Mouse (Mus musculus): ENCODE data around the gene Bicra. TPM values are rescaled to one million over a fixed set of nuclear protein-coding genes. Genes with fewer than 3 reads are reported as not detected.

Gene Bicra
- 2.6 and 3.5 TPM in 2 replicates for polyA plus RNA-seq (2015; fragmentation: Nextera tagmentation; extraction: Ambion mirVana)

GRCm38 (mm10) chr7:16047338-16048146 lies at the start of gene Bicra:
Gene Bicra (minus strand): TSS chr7:16047921.

GRCm38 (mm10) chr7:16061219-16062098 lies 13.7 kb upstream of the Bicra start, which contains the start of gene Zfp541:
Gene Zfp541 (plus strand): TSS chr7:16061814.

DNA sequence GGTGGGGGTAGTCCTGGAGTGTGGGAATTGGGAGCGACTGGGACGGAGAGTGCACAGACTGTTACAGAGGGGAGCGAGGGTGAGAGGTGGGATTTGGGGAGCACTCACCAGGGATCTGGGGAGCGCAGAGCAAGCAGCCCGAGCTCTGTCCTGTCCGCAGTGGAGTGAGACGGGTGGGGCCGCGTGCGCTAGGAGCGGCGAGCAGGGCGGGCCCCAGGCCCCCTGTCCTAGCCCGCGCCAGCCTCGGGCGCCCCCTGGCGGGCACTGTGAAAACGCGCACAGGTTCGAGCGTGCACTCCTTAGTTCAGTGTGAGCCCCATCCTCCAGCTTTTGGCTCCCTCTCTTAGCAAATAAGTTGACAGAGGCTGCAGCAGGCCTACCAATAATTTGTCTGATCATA lies 80.4 kb downstream of the Bicra start, which contains the start of gene Ehd2:
Gene Ehd2 (minus strand): TSS at position 256 of the 400 bp plus-strand sequence.

GRCm38 (mm10) chr7:15945721-15946536 lies 101.8 kb downstream of the Bicra start, which contains the start of gene Nop53:
Gene Nop53 (minus strand): TSS chr7:15946074.

DNA sequence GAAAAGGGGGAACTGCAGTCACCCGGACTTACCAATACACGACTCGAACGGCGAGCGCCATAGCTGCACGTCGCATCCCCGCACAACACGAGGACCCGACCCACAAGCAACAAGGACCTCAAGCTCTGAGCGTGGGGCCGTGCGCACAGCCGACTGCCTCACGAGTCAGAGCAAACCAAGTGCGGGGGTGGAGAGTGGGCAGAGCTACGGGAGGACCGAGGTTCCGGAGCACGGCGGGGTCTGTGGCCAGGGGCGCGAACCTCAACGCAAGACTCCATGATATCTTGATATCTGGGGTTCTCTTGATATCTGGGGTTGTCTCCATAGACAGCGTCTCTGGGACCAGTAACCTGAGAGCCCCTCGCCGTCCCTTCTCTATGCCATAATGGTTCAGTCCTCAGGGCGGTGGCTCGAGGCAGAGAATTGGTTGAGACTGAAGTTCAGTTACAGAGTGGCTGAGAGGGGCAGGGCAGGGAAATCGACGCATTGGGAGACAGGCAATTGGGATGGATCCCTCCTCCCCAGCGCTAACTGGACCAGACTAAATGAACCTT lies 125.4 kb downstream of the Bicra start, which contains the start of gene Selenow:
Gene Selenow (minus strand): TSS at position 183 of the 554 bp plus-strand sequence.

Other genes with a start within 250 kb of the Bicra start
- not detected in 2 replicates for gene Obox6, start 208.2 kb downstream of the Bicra start, polyA plus RNA-seq (2015; fragmentation: Nextera tagmentation; extraction: Ambion mirVana)
- gene Crx, start 168.0 kb downstream of the Bicra start, polyA plus RNA-seq (2015; fragmentation: Nextera tagmentation; extraction: Ambion mirVana): not detected in 2 replicates
- not detected in 2 replicates for gene Crxos, start 165.3 kb downstream of the Bicra start, polyA plus RNA-seq (2015; fragmentation: Nextera tagmentation; extraction: Ambion mirVana)
- 473 and 484 TPM in 2 replicates for gene Selenow, start 125.5 kb downstream of the Bicra start, polyA plus RNA-seq (2015; fragmentation: Nextera tagmentation; extraction: Ambion mirVana)
- gene Nop53, start 101.8 kb downstream of the Bicra start, polyA plus RNA-seq (2015; fragmentation: Nextera tagmentation; extraction: Ambion mirVana): 162 TPM in 2 replicates
- 10.6 and 11.5 TPM in 2 replicates for gene Ehd2, start 80.4 kb downstream of the Bicra start, polyA plus RNA-seq (2015; fragmentation: Nextera tagmentation; extraction: Ambion mirVana)
- not detected in 2 replicates for gene Zfp541, start 13.9 kb upstream of the Bicra start, polyA plus RNA-seq (2015; fragmentation: Nextera tagmentation; extraction: Ambion mirVana)
- 158 and 168 TPM in 2 replicates for gene Napa, start 50.5 kb upstream of the Bicra start, polyA plus RNA-seq (2015; fragmentation: Nextera tagmentation; extraction: Ambion mirVana)
- gene Kptn, start 72.0 kb upstream of the Bicra start, polyA plus RNA-seq (2015; fragmentation: Nextera tagmentation; extraction: Ambion mirVana): 10.9 and 12.9 TPM in 2 replicates
- not detected in 2 replicates for gene Slc8a2, start 81.9 kb upstream of the Bicra start, polyA plus RNA-seq (2015; fragmentation: Nextera tagmentation; extraction: Ambion mirVana)
- gene Meis3, start 127.2 kb upstream of the Bicra start, polyA plus RNA-seq (2015; fragmentation: Nextera tagmentation; extraction: Ambion mirVana): 3.5 and 6.5 TPM in 2 replicates
- gene Dhx34, start 174.1 kb upstream of the Bicra start, polyA plus RNA-seq (2015; fragmentation: Nextera tagmentation; extraction: Ambion mirVana): 6.7 and 7.1 TPM in 2 replicates
- 2.7 and 3.5 TPM in 2 replicates for gene C5ar2, start 196.2 kb upstream of the Bicra start, polyA plus RNA-seq (2015; fragmentation: Nextera tagmentation; extraction: Ambion mirVana)
- 20.1 and 24.7 TPM in 2 replicates for gene C5ar1, start 211.6 kb upstream of the Bicra start, polyA plus RNA-seq (2015; fragmentation: Nextera tagmentation; extraction: Ambion mirVana)
- gene Inafm1, start 225.7 kb upstream of the Bicra start, polyA plus RNA-seq (2015; fragmentation: Nextera tagmentation; extraction: Ambion mirVana): 11.7 and 14.5 TPM in 2 replicates
- gene Ccdc9, start 238.9 kb upstream of the Bicra start, polyA plus RNA-seq (2015; fragmentation: Nextera tagmentation; extraction: Ambion mirVana): 13.9 and 17.8 TPM in 2 replicates